Mouse (Mus musculus): ENCODE data around the gene Ppp4r2.
"Not testable (repeated sequence)": the region's sequence is repeated elsewhere in the genome, so short reads cannot be mapped to it uniquely, and the experiment has no call there.

Ppp4r2 gene

DNA sequence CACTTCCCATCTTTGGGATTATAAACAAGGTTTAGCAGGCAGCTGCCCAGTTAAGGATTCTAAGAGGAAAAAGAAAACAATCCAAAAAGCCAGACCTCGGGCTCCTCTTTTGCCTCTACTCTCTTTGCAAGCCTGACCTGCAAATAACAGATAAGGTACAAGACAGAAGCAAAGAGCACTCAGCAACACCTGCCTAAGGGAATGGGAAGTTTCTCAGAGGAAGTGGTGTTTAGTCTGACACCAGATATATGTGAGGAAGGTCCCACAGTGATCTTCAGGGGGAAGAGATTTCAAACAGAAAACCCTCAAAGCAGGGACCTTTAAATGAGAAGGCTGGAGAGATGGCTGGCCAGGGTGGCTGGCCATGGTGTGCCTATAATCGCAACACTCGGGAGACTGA, 2.2 kb upstream of the Ppp4r2 start:
- no peak for DNase-seq (ENCODE audit: low spot score in 2 of 2)

- no peak for DNase-seq (ENCODE audit: low spot score in 2 of 2)
These were observed 1.7 kb upstream of the Ppp4r2 start for GRCm38 (mm10) chr6:100831751-100832150.

GRCm38 (mm10) chr6:100833811-100834481, 524 bp downstream of the Ppp4r2 start:
- DNase-seq (ENCODE audit: low spot score in 2 of 2), result peak; percentile 31 to 50

GRCm38 (mm10) chr6:100834489-100835160, 1.2 kb downstream of the Ppp4r2 start:
- no peak for DNase-seq (ENCODE audit: low spot score in 2 of 2)

DNA sequence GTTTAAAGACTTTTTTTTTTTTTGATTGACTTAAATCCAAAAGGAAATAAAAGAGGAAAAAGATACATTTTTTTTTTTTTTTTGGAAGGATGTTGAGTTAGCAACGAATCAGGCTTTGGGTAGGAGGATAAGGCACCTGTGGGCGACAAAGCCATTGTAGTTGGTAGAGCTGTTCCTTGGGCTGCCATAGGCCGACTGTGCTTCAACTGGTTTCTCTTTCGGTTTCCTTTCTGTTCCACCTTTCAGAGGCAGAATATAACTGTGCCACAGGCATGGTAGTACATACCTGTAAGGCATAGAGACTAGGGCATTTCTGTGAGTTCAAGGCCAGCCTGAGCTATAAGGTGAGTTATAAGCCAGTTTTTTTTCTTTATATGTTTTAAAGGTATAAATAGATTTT, 11.6 kb downstream of the Ppp4r2 start:
- DNase-seq (ENCODE audit: low spot score in 2 of 2), result no peak

DNA sequence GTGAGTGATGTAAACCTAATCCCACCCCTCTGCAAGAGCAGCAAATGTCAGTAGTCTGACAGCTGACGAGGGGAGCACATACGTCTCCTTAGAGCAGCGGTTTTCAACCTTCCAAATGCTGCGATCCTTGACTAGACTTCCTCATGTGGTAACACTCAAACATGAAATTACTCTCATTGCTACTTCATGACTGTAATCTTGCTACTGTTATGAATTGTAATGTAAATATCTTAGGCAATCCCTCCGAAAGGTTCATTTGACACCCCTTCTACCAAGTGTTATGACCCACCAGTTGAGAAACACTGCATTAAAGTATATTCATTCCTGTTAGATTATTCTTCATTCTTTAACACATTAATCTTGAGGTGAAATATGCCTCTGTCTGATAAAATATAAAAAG, 13.8 kb downstream of the Ppp4r2 start:
- no peak for DNase-seq (ENCODE audit: low spot score in 2 of 2)

DNA sequence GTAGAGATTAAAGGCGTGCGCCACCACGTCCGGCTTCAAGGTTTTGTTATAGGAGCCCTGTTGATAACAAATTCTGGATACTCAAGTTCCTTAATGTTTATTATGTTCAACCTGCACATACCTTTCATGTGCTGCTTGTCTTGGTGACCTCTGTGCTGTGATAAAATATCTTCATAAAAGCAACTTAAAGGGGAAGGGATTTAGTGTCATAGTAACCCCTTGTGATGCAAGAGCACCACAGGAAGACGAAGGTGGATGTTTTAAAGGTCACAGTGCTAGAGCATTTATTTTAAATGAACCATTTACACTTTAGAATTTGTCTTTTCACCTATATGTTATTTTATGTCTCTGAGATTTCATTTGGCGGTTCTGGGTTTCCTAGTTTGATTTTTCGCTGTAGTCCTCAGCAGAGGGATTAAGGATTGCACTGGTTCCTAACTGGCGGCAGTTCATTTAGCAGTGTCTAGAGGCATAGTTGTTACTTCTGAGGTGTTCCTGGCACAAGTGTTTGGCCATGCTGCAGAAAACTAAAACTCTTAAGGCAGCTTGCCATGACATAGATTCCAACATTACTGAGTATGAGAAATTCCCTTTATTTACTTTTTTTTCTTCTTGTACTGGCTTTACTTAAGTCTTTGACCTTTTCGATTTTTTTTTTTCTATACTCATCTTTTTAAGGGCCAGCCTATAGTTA, 15.4 kb downstream of the Ppp4r2 start:
- DNase-seq (ENCODE audit: low spot score in 2 of 2), result no peak

DNA sequence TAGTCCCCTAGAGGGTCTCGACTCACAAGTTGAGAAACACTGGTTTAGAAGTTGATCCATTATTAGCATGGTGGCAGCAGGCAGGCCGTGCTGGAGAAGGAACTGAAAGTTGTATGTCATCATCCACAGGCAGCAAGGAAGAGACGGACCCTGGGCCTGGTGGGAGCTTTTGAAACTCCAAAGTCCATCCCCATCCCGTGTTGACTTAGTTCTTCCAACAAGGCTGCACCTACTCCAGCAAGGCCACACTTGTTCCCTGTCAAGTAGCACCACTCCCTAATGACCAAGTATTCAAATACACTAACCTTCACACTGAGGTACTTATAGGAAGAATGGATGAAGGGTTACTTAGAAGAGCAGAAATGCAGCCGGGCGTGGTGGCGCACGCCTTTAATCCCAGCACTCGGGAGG, 17.3 kb downstream of the Ppp4r2 start:
- DNase-seq (ENCODE audit: low spot score in 2 of 2), result no peak

GRCm38 (mm10) chr6:100851083-100851482, 17.7 kb downstream of the Ppp4r2 start:
- DNase-seq (ENCODE audit: low spot score in 2 of 2), result no peak

GRCm38 (mm10) chr6:100865321-100865720, 31.9 kb downstream of the Ppp4r2 start:
- no peak for DNase-seq (ENCODE audit: low spot score in 2 of 2)

DNA sequence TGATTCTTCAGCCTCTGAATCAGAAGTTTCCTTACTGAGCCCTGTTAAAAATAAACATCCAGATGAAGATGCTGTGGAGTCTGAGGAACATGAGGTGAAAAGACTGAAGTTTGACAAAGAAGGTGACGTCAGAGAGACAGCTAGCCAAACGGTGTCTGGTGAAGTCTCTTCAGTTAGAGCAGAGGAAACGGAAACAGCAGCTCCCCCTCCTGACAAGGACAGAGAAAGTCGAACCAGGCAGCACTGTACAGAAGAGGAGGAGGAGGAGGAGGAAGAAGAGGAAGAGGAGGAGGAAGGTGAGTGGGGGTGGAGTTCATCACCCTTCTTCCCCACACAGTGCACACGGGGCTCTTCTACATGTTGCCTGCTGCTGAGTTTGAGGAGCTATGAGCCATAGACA, 32.4 kb downstream of the Ppp4r2 start:
- DNase-seq (ENCODE audit: low spot score in 2 of 2), result not testable (repeated sequence)

DNA sequence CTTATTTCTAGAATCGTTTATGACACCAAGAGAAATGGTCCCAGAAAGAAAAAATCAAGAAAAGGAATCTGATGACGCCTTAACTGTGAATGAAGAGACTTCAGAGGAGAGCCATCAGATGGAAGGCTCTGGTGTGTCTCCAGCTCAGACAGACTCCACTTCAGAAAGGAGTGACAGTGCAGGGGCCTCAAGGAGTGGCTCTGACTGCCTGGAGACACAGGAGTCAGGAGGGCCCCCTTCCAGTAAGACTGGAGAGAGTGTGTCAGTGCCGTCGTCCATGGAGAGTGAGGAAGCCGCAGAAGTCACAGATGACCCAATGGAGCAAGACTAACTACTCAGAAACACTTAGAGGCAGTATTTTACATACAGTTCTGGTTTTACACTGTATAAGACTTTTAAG, 32.8 kb downstream of the Ppp4r2 start:
- not testable (repeated sequence) for DNase-seq (ENCODE audit: low spot score in 2 of 2)

DNA sequence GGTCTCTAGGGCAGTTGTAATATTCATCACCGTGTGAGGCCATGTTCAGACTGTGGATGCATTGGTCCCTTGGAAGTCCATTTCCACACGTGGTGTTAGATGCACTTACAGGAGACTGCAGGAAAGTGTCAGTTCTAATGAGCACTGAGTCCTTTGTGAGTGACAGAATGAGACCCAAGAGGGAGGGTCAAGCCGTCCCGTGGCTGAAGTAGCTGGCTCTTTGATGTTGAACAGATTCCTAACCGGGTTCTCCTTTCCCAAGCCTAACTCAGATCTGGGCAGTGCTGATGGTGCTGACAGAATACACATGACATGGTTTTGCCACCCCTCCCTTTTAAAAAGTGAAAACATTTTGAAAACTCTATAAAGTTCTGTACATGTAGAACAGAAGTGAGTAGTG, 35.4 kb downstream of the Ppp4r2 start:
- no peak for DNase-seq (ENCODE audit: low spot score in 2 of 2)

- no peak for DNase-seq (ENCODE audit: low spot score in 2 of 2)
These were observed 36.5 kb downstream of the Ppp4r2 start for GRCm38 (mm10) chr6:100869909-100870308.

- no peak for DNase-seq (ENCODE audit: low spot score in 2 of 2)
These were observed 39.8 kb downstream of the Ppp4r2 start for GRCm38 (mm10) chr6:100873191-100873590.

DNA sequence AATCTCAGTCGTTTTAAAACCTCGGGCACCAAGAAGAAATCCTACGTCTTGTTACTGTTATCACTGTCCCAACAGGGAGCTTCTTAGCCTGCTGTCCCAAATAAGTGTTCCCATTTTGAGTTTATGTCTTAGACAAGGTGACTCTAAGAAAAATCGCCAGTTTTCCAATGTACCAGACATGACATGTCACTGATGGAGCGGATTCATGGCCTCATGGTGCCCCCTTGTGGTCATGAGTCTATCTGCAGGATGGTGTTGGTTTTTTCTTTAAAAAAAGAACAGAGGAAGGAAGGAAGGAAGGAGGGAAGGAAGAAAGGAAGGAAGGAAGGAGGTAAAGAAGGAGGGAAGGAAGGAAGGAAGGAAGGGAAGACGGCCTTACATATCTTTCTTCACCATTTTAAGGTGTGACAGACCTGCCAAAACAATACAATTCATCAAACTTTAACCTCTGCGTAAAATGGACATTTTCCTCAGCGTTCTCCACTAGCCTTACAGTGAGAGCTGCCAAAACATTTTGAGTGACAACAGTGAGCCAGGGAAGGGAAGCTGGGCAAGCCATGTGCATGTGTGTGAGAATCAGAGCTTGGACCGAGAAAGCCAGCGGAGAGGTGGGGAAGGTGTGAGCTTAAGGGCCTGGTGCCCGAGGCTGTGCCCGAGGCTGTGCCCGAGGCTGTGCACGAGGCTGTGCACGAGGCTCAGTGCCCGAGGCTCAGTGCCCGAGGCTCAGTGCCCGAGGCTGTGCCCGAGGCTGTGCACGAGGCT, 42.6 kb downstream of the Ppp4r2 start:
- DNase-seq (ENCODE audit: low spot score in 2 of 2), result peak; percentile 38 to 56

DNA sequence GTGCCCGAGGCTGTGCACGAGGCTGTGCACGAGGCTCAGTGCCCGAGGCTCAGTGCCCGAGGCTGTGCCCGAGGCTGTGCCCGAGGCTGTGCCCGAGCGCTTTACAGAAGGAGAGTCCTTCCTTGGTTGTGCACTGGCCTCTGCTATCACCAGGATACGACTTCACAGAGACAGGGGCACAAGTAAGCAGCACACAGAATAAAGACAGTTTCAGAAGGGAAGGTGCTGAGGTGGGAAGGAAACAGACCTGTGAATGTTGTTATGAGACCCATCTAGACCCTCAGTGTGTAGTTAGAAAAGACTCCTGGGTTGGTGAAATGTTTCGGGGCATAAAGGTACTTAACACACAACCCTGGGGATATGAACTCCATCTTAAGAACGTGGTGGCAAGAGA, 43.2 kb downstream of the Ppp4r2 start:
- no peak for DNase-seq (ENCODE audit: low spot score in 2 of 2)

- no peak for DNase-seq (ENCODE audit: low spot score in 2 of 2)
These were observed 45.1 kb downstream of the Ppp4r2 start for GRCm38 (mm10) chr6:100878546-100878945.

DNA sequence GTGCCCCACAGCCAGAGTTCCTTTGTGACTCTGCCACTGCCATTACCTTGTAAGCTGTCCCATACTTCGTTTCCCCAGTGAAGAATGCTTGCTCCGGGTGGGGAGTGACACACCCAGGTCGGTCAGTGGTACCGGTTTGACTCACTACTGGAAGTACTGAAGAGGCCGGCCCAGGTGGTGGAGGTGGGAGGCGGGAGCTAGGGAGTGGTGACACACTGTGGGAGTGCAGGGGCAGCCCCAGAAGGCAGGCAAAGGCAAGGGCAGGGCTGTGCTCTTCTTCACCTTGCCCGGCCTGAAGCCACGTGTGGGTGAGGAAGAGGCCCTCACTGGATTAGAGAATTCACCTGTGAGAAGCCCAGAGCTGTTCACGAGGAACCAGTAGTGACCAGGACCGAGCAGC, 46.2 kb downstream of the Ppp4r2 start:
- DNase-seq (ENCODE audit: low spot score in 2 of 2), result peak; percentile 26 to 50

- no peak for DNase-seq (ENCODE audit: low spot score in 2 of 2)
These were observed 48.2 kb downstream of the Ppp4r2 start for GRCm38 (mm10) chr6:100881657-100882056.

DNA sequence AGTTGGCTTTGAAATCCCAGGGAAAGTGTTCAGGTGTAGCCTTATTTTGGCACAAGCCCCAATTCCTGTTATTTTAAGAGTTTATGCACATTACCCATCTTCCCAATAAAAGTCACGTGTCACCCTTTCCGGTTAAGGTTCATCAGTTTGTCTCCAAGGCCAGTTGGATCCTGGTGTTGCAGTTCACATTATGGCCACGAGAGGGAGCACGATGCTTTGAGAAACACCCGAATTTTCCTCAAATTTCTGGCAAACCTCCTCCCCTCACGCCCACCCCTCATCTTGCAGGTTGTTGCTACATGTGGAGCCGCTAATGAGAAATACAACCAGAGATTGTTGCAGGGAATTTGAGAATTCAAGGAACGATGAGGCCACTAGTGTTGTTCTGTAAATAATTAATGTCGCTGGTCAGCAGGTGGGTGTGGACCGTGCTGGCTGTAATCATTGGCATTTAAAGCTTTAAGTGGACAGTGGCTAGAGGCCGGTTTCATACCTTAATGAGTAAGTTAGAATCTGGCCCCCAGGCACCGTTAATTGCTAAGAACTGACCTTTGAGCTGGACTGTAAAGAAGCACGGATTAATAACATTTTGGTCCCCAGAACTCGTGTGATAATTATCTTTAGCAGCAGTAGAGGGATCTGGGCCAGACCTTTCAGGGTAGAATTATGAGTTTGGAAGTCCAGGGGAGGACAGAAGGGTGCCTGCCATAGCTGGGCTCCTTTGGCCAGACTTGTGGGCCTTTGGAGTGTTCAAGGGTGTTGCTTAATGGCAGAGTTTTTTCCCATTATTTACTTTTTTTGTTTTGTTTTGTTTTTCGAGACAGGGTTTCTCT, 49.2 kb downstream of the Ppp4r2 start:
- peak; percentile 16 to 53 for DNase-seq (ENCODE audit: low spot score in 2 of 2)

All from urinary bladder, adult 18-20 months (tissue).